Mouse (Mus musculus): ENCODE results near the gene Acads.

GRCm38 (mm10) chr5:115167396-115167795, 48.2 kb upstream of the Acads start:
- TF ChIP-seq CTCF (IDR thresholded peaks at IDR 0.05; ENCODE audit: borderline replicate concordance, insufficient read depth, low read depth, low read length) (no peak), POLR2A (IDR thresholded peaks at IDR 0.05; ENCODE audit: borderline replicate concordance, insufficient read depth, low read length) (no peak)
